Mouse (Mus musculus) limb, embryonic 15.5 days (tissue): ENCODE measurements around the gene Zfp423. TPM values are rescaled to one million over a fixed set of nuclear protein-coding genes. Genes with fewer than 3 reads are reported as not detected.
A peak's percentile ranks its signal among the peaks of the same experiment; 100 is the strongest.

Experiments used
- ATAC-seq: fragments of 200-750 bp; cut with Nextera tagmentation; 2 replicates; pipeline ENCODE4 v1.8.0; 2017; ENCODE audit warnings: low read depth, moderate TSS enrichment; ENCODE audit not compliant: insufficient number of reproducible peaks, low FRiP score, low TSS enrichment
- H3K27ac ChIP-seq: fragments of 300-500 bp; sonication (generic); 2 replicates; pipeline ENCODE4 v1.5.1; 2015; ENCODE audit warnings: moderate library complexity, mild to moderate bottlenecking, inconsistent platforms
- H3K27me3 ChIP-seq: fragments of 300-500 bp; sonication (generic); 2 replicates; pipeline ENCODE4 v1.6.1; 2015; ENCODE audit warnings: inconsistent platforms
- H3K36me3 ChIP-seq: fragments of 300-500 bp; sonication (generic); 2 replicates; pipeline ENCODE4 v1.6.1; 2015; ENCODE audit warnings: inconsistent platforms
- H3K4me1 ChIP-seq: fragments of 300-500 bp; sonication (generic); 2 replicates; pipeline ENCODE4 v1.6.1; 2015; ENCODE audit warnings: inconsistent platforms
- H3K4me2 ChIP-seq: fragments of 300-500 bp; sonication (generic); 2 replicates; pipeline ENCODE4 v1.6.1; 2015; ENCODE audit warnings: mild to moderate bottlenecking, inconsistent platforms
- H3K4me3 ChIP-seq: fragments of 300-500 bp; sonication (generic); 2 replicates; pipeline ENCODE4 v1.5.1; 2015; ENCODE audit warnings: mild to moderate bottlenecking, inconsistent platforms
- H3K9ac ChIP-seq: fragments of 300-500 bp; sonication (generic); 2 replicates; pipeline ENCODE4 v1.6.1; 2015; ENCODE audit warnings: inconsistent platforms
- H3K9me3 ChIP-seq: fragments of 300-500 bp; sonication (generic); 2 replicates; pipeline ENCODE4 v1.6.1; 2016; ENCODE audit warnings: inconsistent platforms
- WGBS: fragments of 180-500 bp; shearing (Covaris S2); methylation state at CpG from one replicate; pipeline ENCODE4 v1.1.7; 2015; 5-methylcytosine and 5-hydroxymethylcytosine counted together
- polyA plus RNA-seq: library from polyadenylated mRNA; unstranded; fragments of >200 nt; fragmentation: Nextera tagmentation; extraction: Ambion mirVana; gene quantifications from 2 replicates; pipeline ENCODE4 v1.2.1, GENCODE M21; 2015

Zfp423 gene
- polyA plus RNA-seq, 1 experiment from 2014 or later: 14.5 TPM

DNA sequence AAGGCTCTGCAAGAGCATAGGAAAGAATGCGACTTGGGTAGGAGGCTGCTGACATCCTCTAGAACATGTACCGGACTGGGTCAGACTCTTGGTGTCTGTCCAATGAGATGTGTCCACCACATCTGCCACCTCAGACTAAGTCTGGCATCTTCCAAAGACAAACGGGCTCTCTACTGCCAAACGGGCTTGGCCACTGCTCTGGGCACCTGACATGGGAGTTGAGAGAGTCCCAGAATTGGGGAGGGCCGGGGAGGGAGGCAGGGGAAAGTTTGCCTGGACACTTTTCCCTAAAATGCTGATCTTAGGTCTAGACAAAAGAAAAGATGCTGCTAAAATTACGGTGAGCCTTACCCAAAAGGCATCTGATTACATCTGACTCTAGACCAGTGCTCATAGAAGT, 36.5 kb downstream of the Zfp423 start:
- WGBS: 65% methylated on average over 6 of the region's 6 CpGs
- no peak overlapping the region for H3K27ac ChIP-seq
- no peak for ATAC-seq
- no peak overlapping the region for H3K4me3 ChIP-seq
- H3K9ac ChIP-seq: no peak overlapping the region
- H3K4me2 ChIP-seq: no peak overlapping the region
- no peaks in the 10 kb centered on the region for H3K36me3 ChIP-seq
- no peaks in the 10 kb centered on the region for H3K27me3 ChIP-seq
- no peaks in the 10 kb centered on the region for H3K9me3 ChIP-seq
- H3K4me1 ChIP-seq: peaks cover 51% of the 10 kb centered on the region

DNA sequence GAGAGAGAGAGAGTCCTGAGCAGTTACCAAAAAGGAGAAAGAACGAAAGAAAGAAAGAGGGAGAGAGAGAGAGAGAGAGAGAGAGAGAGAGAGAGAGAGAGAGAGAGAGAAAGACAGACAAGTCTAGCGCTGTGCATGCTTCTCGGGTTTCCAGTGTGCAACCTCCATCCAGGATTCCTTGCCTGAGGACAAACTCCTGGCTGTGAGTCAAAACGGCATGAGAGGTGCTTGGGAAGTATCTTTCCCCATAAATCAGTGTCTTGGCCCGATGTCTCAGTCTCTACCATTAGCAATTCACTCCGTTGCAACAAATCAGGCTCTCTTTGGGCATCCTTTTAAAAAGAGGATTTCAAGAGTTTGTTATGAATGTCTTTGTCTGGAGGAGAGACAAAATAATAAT, 36.9 kb downstream of the Zfp423 start:
- H3K4me3 ChIP-seq: no peak overlapping the region
- H3K4me1 ChIP-seq: peaks cover 50% of the 10 kb centered on the region
- no peaks in the 10 kb centered on the region for H3K27me3 ChIP-seq
- H3K36me3 ChIP-seq: no peaks in the 10 kb centered on the region
- H3K9me3 ChIP-seq: no peaks in the 10 kb centered on the region
- WGBS: 30% methylated on average over 6 of the region's 6 CpGs
- ATAC-seq: no peak
- H3K9ac ChIP-seq: no peak overlapping the region
- no peak overlapping the region for H3K27ac ChIP-seq
- no peak overlapping the region for H3K4me2 ChIP-seq

GRCm38 (mm10) chr8:87918004-87918403, 41.4 kb downstream of the Zfp423 start:
- WGBS: 25% methylated on average over 5 of the region's 5 CpGs
- Histone ChIP-seq H3K27me3 (no peaks in the 10 kb centered on the region), H3K9me3 (no peaks in the 10 kb centered on the region), H3K4me3 (no peak overlapping the region), H3K4me1 (peaks cover 51% of the 10 kb centered on the region), H3K9ac (no peak overlapping the region), H3K27ac (no peak overlapping the region), H3K36me3 (no peaks in the 10 kb centered on the region), H3K4me2 (no peak overlapping the region)
- no peak for ATAC-seq

- WGBS: 73% methylated on average over 9 of the region's 9 CpGs
- 0 out of 2 replicates have a peak, but pooled peaks have one; percentile 45 for ATAC-seq
- Histone ChIP-seq H3K4me1 (peaks cover 54% of the 10 kb centered on the region), H3K36me3 (no peaks in the 10 kb centered on the region), H3K4me2 (no peak overlapping the region), H3K27ac (no peak overlapping the region), H3K9ac (no peak overlapping the region), H3K9me3 (no peaks in the 10 kb centered on the region), H3K27me3 (no peaks in the 10 kb centered on the region), H3K4me3 (no peak overlapping the region)
These were observed 43.6 kb downstream of the Zfp423 start for GRCm38 (mm10) chr8:87915763-87916162.

- Histone ChIP-seq H3K4me2 (no peak overlapping the region), H3K36me3 (no peaks in the 10 kb centered on the region), H3K4me3 (no peak overlapping the region), H3K4me1 (peaks cover 62% of the 10 kb centered on the region), H3K9ac (no peak overlapping the region), H3K27me3 (no peaks in the 10 kb centered on the region), H3K9me3 (no peaks in the 10 kb centered on the region), H3K27ac (0 out of 2 replicates have a peak overlapping the region, but pooled peaks have one; percentile 0)
- WGBS: 51% methylated on average over 6 of the region's 6 CpGs
- no peak for ATAC-seq
These were observed 45.0 kb downstream of the Zfp423 start for GRCm38 (mm10) chr8:87914247-87914967.

DNA sequence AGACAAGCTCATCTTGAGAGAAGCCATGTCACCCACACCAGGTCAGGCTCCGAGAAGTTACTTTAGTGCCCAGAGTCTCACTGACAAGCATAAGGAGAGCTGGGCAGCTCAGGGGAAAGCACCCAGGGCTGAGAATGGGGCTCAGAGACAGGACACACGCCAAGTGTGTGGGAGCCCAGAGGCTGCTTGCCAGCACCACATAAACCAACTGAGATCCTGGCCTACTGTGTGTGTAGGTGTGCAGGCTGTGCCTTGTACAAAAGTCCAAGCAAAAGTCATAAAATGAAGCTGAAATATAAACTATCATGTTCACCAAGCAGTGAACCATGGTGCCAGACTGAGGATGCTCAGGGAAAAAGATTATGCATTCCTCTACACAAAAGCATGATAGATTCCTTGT, 50.5 kb downstream of the Zfp423 start:
- Histone ChIP-seq H3K9ac (no peak overlapping the region), H3K36me3 (no peaks in the 10 kb centered on the region), H3K4me2 (no peak overlapping the region), H3K4me3 (no peak overlapping the region), H3K27me3 (no peaks in the 10 kb centered on the region), H3K27ac (no peak overlapping the region), H3K9me3 (no peaks in the 10 kb centered on the region), H3K4me1 (peaks cover 70% of the 10 kb centered on the region)
- no peak for ATAC-seq
- 75% methylated on average over 2 of the region's 2 CpGs for WGBS

GRCm38 (mm10) chr8:87905404-87905803, 54.0 kb downstream of the Zfp423 start:
- no peaks in the 10 kb centered on the region for H3K27me3 ChIP-seq
- H3K9me3 ChIP-seq: no peaks in the 10 kb centered on the region
- peak overlapping the region; percentile 91 for H3K27ac ChIP-seq
- H3K4me2 ChIP-seq: no peak overlapping the region
- no peak overlapping the region for H3K4me3 ChIP-seq
- no peaks in the 10 kb centered on the region for H3K36me3 ChIP-seq
- no peak overlapping the region for H3K9ac ChIP-seq
- peak; percentile 83 for ATAC-seq
- WGBS: 36% methylated on average over 5 of the region's 5 CpGs
- peaks cover 63% of the 10 kb centered on the region for H3K4me1 ChIP-seq

GRCm38 (mm10) chr8:87904108-87904507, 55.3 kb downstream of the Zfp423 start:
- Histone ChIP-seq H3K36me3 (no peaks in the 10 kb centered on the region), H3K4me1 (peaks cover 55% of the 10 kb centered on the region), H3K9ac (no peak overlapping the region), H3K9me3 (no peaks in the 10 kb centered on the region), H3K4me2 (no peak overlapping the region), H3K4me3 (no peak overlapping the region), H3K27ac (peak overlapping the region; percentile 91; the same call in 1 of the 2 replicates), H3K27me3 (no peaks in the 10 kb centered on the region)
- 45% methylated on average over 5 of the region's 5 CpGs for WGBS
- ATAC-seq: no peak

DNA sequence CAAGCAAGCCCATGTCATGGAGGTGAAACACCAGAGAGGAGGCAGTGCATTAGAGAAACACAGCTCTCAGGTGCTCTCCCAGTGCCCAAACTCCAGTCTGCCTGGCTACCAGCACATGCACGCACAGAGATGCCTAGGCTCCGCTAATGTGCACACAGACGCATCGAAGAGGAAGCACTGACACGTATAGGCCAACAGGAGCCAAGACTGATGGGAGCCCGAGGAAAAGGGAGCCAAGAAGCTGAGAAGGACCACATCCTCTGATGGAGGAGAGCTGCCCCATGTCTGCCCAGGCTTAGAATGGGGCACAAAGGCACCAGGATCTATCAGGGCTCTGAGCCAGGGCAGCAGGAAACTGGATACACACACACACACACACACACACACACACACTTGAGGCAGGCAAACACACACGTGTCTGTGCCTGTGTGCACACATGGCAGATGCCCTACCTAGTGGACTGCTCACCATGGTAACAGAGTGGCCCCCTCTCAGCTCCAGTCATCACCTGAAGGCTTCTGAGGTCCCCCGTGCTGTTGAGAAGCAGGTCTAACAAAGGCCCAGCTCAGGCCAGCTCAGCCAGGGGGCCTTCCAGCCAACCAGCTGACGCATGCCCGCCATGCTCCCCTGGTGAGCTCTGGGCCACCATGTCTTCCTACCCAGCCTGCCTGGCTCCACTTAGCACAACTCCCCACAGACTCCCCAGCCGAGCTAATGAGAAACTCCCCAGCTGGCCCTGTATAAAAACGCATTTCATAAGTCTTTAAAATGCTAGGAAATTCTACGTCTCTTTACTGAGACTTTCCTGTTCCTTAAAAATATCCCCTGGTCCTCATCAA, 64.0 kb downstream of the Zfp423 start:
- no peaks in the 10 kb centered on the region for H3K36me3 ChIP-seq
- H3K27me3 ChIP-seq: no peaks in the 10 kb centered on the region
- no peak for ATAC-seq
- peaks cover 67% of the 10 kb centered on the region for H3K4me1 ChIP-seq
- H3K4me3 ChIP-seq: no peak overlapping the region
- H3K27ac ChIP-seq: peak overlapping the region; percentile 80
- 45% methylated on average over 13 of the region's 13 CpGs for WGBS
- H3K9ac ChIP-seq: no peak overlapping the region
- no peaks in the 10 kb centered on the region for H3K9me3 ChIP-seq
- H3K4me2 ChIP-seq: no peak overlapping the region

DNA sequence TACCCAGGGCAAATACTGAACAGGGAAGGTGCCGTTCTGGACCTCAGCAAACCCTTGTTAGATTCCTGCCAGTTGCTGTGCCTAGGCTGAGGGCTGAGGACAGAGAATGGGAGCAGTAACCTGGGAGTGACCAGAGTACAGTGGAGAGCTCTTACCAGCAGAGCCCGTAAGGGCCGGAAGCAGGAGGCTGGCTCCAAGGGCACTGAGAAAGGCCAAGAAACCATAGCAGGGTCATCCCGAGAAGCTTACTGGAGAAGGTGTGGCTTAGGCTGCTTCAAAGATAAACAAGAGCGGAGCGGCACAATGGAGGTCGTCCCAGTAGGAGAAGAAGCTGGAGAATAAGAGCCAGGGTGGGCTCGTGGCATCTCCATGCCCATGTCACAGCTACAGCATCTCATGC, 65.1 kb downstream of the Zfp423 start:
- WGBS: 71% methylated on average over 8 of the region's 8 CpGs
- Histone ChIP-seq H3K9me3 (no peaks in the 10 kb centered on the region), H3K27me3 (no peaks in the 10 kb centered on the region), H3K9ac (no peak overlapping the region), H3K27ac (no peak overlapping the region), H3K36me3 (no peaks in the 10 kb centered on the region), H3K4me2 (no peak overlapping the region), H3K4me1 (peaks cover 77% of the 10 kb centered on the region), H3K4me3 (no peak overlapping the region)
- no peak for ATAC-seq

- no peak for ATAC-seq
- no peak overlapping the region for H3K4me3 ChIP-seq
- no peaks in the 10 kb centered on the region for H3K27me3 ChIP-seq
- no peak overlapping the region for H3K4me2 ChIP-seq
- H3K4me1 ChIP-seq: peaks cover 78% of the 10 kb centered on the region
- no peaks in the 10 kb centered on the region for H3K9me3 ChIP-seq
- no peaks in the 10 kb centered on the region for H3K36me3 ChIP-seq
- peak overlapping the region; percentile 19 for H3K27ac ChIP-seq
- no peak overlapping the region for H3K9ac ChIP-seq
- WGBS: 48% methylated on average over 6 of the region's 6 CpGs
These were observed 65.8 kb downstream of the Zfp423 start for GRCm38 (mm10) chr8:87893547-87893946.

- no peaks in the 10 kb centered on the region for H3K36me3 ChIP-seq
- H3K27me3 ChIP-seq: no peaks in the 10 kb centered on the region
- ATAC-seq: no peak
- no peak overlapping the region for H3K4me3 ChIP-seq
- peaks cover 73% of the 10 kb centered on the region for H3K4me1 ChIP-seq
- 67% methylated on average over 6 of the region's 6 CpGs for WGBS
- no peak overlapping the region for H3K9ac ChIP-seq
- no peaks in the 10 kb centered on the region for H3K9me3 ChIP-seq
- no peak overlapping the region for H3K4me2 ChIP-seq
- no peak overlapping the region for H3K27ac ChIP-seq
These were observed 66.5 kb downstream of the Zfp423 start for GRCm38 (mm10) chr8:87892891-87893290.
